Mouse (Mus musculus): ENCODE measurements around the gene Nr1i3.

DNA sequence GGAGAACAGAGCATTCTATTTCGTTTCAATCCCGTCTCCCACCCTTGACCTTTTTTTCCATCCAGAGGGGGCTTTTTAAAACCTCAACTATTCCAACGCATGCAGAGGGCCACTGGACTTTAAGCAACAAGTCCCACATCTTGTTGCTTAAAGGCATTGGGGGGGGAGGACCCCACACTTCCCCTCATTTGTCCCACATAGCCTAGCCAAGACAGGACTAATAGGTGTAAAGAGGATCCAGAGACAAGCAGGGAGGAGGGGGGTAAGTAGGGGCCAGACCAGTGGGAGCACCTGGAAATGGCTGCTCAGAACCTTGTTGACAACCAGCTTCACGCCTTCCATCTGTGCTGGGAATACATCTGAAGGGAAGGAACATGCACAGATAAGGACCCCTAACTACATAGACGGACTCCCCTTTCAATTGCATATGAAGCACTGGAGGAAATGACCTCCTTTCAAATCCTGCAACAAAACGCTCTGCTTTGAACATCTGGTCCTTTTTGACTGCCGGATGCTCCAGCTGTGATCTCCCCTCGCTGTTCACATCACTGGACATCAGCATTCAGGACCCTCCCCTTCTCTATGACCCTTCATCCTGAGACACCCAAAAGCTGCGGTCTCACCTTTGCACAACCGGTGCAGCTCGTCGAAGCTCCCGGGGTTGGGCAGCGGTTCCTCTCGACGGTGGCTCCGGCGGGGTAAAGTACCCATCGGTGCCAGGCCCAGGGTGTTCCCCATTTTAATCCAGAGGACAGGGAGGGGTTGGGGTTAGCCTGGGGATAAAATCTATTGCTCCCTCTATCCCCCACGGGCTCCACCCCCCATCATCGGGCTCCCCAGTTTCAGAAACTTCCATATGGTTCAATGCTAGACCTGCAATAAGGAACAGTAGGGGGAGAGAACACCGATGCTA is 7.8 kb downstream of the Nr1i3 start:
- no peak for TF ChIP-seq CTCF (IDR thresholded peaks at IDR 0.05; ENCODE audit: low read depth, low read length)
- TF ChIP-seq POLR2A (IDR thresholded peaks at IDR 0.05; ENCODE audit: insufficient read depth, low read length) = no peak
